Comparison of ENCODE assay signal across 20 mouse cellular contexts in the genomic region with DNA sequence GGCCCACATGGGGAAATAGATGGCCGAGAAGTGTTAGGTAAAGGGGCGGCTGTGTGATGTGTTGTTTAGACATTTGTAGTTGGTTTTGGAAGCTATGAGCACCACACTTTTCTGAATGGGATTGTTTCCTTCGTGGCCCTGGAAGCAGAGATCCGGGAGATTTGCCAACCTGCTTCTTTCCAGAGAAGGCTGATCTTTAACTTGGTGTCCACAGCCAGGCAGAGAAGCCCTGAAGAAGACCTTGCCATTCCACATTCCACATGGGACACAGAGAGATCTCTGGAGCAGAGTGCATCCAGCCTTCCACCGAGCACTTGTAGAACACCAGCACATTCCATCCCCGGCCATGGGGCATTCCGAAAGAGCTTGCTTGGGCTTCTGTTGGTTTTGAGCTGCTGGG.
A peak's percentile ranks its signal among the peaks of the same experiment; 100 is the strongest.
DNase-seq lines count a peak whose midpoint lies in the region; ATAC-seq lines count a peak whose summit lies in the region.
"Had no signal": no experiment of that assay in that cellular context is flagged by ENCODE, and none has a peak within 500 bp of the region (broad histone marks: within the 10 kb centered on the region; RNA-seq: fewer than 3 reads in every experiment).

No protein-coding gene starts in this region.

- no peaks in the 10 kb centered on the region for H3K27me3 ChIP-seq in kidney, embryonic 14.5 days (ENCODE audit: control insufficient read depth, insufficient read depth, low read length)
- H3K27me3 ChIP-seq: embryonic facial prominence, embryonic 12.5 days; heart, embryonic 13.5 days; limb, embryonic 15.5 days; midbrain, embryonic 12.5 days had no signal

- no peak overlapping the region for H3K9ac ChIP-seq in kidney, embryonic 14.5 days (ENCODE audit: low read depth, low read length)
- H3K9ac ChIP-seq: embryonic facial prominence, embryonic 12.5 days; heart, embryonic 13.5 days; limb, embryonic 15.5 days; midbrain, embryonic 12.5 days had no signal

- H3K36me3 ChIP-seq in kidney, embryonic 14.5 days (ENCODE audit: control insufficient read depth, insufficient read depth, low read length), result no peaks in the 10 kb centered on the region
- H3K36me3 ChIP-seq: embryonic facial prominence, embryonic 12.5 days; heart, embryonic 13.5 days; limb, embryonic 15.5 days; midbrain, embryonic 12.5 days had no signal

- no peak overlapping the region for H3K4me2 ChIP-seq in kidney, embryonic 14.5 days (replicated peaks; ENCODE audit: low read depth, low read length)
- H3K4me2 ChIP-seq: embryonic facial prominence, embryonic 12.5 days; heart, embryonic 13.5 days; limb, embryonic 15.5 days; midbrain, embryonic 12.5 days had no signal

- H3K4me3 ChIP-seq in kidney, embryonic 14.5 days (ENCODE audit: low read length), result no peak overlapping the region
- H3K4me3 ChIP-seq: embryonic facial prominence, embryonic 12.5 days; erythroblast, embryonic 14.5 days; heart, embryonic 13.5 days; limb, embryonic 15.5 days; midbrain, embryonic 12.5 days had no signal

- H3K4me1 ChIP-seq in kidney, embryonic 14.5 days (ENCODE audit: control insufficient read depth, insufficient read depth, low read length), result no peaks in the 10 kb centered on the region
- H3K4me1 ChIP-seq: embryonic facial prominence, embryonic 12.5 days; midbrain, embryonic 12.5 days had no signal

- no peak overlapping the region for H3K27ac ChIP-seq in kidney, embryonic 14.5 days (ENCODE audit: low read depth, low read length)
- H3K27ac ChIP-seq: embryonic facial prominence, embryonic 12.5 days; heart, embryonic 13.5 days; limb, embryonic 15.5 days; midbrain, embryonic 12.5 days had no signal

- peak; percentile 52 to 57 for DNase-seq in heart, adult 18-20 months
- DNase-seq in heart, adult 8-10 months (ENCODE audit: low spot score), result no peak
- DNase-seq in kidney, postnatal 14 days, result peak; percentile 27
- DNase-seq in NIH3T3 (ENCODE audit: low read depth), result peak; percentile 36
- DNase-seq in lung, postnatal 36 days, result peak; percentile 59
- DNase-seq: B cell, adult 2 months; cerebellum, postnatal 10 days; gastrocnemius, postnatal 14 days; thymus, adult 18-20 months; thymus, postnatal 4 days had no signal

- 95% methylated on average over 7 of the region's 7 CpGs for WGBS in kidney, embryonic 14.5 days

- no peaks in the 10 kb centered on the region for H3K9me3 ChIP-seq in kidney, embryonic 14.5 days (ENCODE audit: control insufficient read depth, low read length)
- H3K9me3 ChIP-seq: embryonic facial prominence, embryonic 12.5 days; heart, embryonic 13.5 days; limb, embryonic 15.5 days; midbrain, embryonic 12.5 days had no signal

- ATAC-seq in kidney, embryonic 14.5 days (ENCODE audit: low FRiP score, low TSS enrichment), result no peak
- no peak for ATAC-seq in megakaryocyte progenitor cell, adult 5-6 weeks (replicated peaks; ENCODE audit: poor library complexity)
- ATAC-seq: forebrain, embryonic 14.5 days; hindbrain, embryonic 16.5 days; intestine, embryonic 16.5 days had no signal
